Mouse (Mus musculus) cerebellum, adult 2 months (tissue): Measurements from ENCODE around the gene Clec3b.

Source experiments
- CTCF ChIP-seq: fragments of 200-500 bp; IDR thresholded peaks from 2 replicates; pipeline ENCODE4 v1.5.1; 2011; ENCODE audit warnings: low read depth, mild to moderate bottlenecking, control low read depth, low read length, moderate library complexity, borderline replicate concordance; ENCODE audit not compliant: insufficient read depth
- POLR2A ChIP-seq: fragments of 200-500 bp; IDR thresholded peaks from 2 replicates; pipeline ENCODE4 v1.6.1; 2011; ENCODE audit warnings: low read length, control low read depth, borderline replicate concordance; ENCODE audit not compliant: insufficient read depth

DNA sequence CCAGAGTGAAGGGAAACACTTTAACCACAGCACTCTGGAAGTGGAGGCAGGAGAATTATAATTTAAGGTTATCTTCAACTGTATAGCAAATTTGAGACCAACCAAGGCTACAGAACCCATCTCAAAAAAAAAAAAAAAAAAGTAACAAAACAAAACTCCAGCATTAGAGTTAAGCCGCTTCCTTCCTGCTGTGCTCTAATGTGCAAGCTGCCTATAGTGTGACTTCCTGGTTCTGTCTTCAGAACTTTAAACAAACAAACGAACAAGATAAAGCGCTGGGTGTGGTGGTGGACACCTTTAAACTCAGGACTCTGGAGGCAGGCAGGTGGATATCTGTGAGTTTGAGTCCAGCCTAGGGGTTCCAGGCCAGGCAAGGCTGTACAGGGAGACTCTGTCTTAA is 1.3 kb downstream of the Clec3b start:
- TF ChIP-seq CTCF (no peak), POLR2A (no peak)
